Mouse (Mus musculus) thymus, postnatal 36 days (tissue): ENCODE results near the gene Nle1.

Source experiments
- DNase-seq, 2 experiments: peaks; one replicate each; pipeline ENCODE4 v3.0.0; 2022; ENCODE audit warnings: mixed read lengths in 2 of 2

Nle1 gene

GRCm38 (mm10) chr11:82910679-82911389, 2.6 kb upstream of the Nle1 start:
- DNase-seq: no peak

GRCm38 (mm10) chr11:82910250-82910649, 2.0 kb upstream of the Nle1 start, which contains the start of gene Unc45b:
TSS of gene Unc45b (plus strand) at chr11:82910550.
- DNase-seq: no peak

- DNase-seq: no peak
These were observed 388 bp upstream of the Nle1 start for GRCm38 (mm10) chr11:82908608-82908989.

GRCm38 (mm10) chr11:82905816-82906215, 2.4 kb downstream of the Nle1 start:
- no peak for DNase-seq

- no peak for DNase-seq
These were observed 3.3 kb downstream of the Nle1 start for GRCm38 (mm10) chr11:82904952-82905351.

GRCm38 (mm10) chr11:82901606-82902310, 6.5 kb downstream of the Nle1 start:
- DNase-seq: no peak

GRCm38 (mm10) chr11:82899720-82900119, 8.5 kb downstream of the Nle1 start:
- no peak for DNase-seq

GRCm38 (mm10) chr11:82897478-82897877, 10.7 kb downstream of the Nle1 start:
- DNase-seq: no peak

- peak; percentile 52 to 74 for DNase-seq
These were observed 16.3 kb downstream of the Nle1 start, which contains the start of gene Fndc8 for GRCm38 (mm10) chr11:82891936-82892335. TSS of gene Fndc8 (plus strand) at chr11:82892124.

GRCm38 (mm10) chr11:82890342-82890762, 17.9 kb downstream of the Nle1 start, which contains the start of gene Rad51d:
TSS of gene Rad51d (minus strand) at chr11:82890614.
- DNase-seq: peak; percentile 94 to 96

- DNase-seq: peak in 1 of 2 experiments; percentile 48
These were observed 18.5 kb downstream of the Nle1 start for GRCm38 (mm10) chr11:82889524-82890341.

GRCm38 (mm10) chr11:82888491-82888946, 19.7 kb downstream of the Nle1 start:
- no peak for DNase-seq

GRCm38 (mm10) chr11:82886559-82886958, 21.7 kb downstream of the Nle1 start:
- DNase-seq: no peak

GRCm38 (mm10) chr11:82883180-82883579, 25.0 kb downstream of the Nle1 start:
- DNase-seq: no peak

GRCm38 (mm10) chr11:82877726-82878344, 30.4 kb downstream of the Nle1 start:
- no peak for DNase-seq

- DNase-seq: no peak
These were observed 32.6 kb downstream of the Nle1 start for GRCm38 (mm10) chr11:82875631-82876030.

GRCm38 (mm10) chr11:82874924-82875323, 33.3 kb downstream of the Nle1 start:
- no peak for DNase-seq

- DNase-seq: peak; percentile 93 to 94
These were observed 37.2 kb downstream of the Nle1 start, which contains the start of gene Rffl for GRCm38 (mm10) chr11:82871031-82871446. TSS of gene Rffl (minus strand) at chr11:82871210.

GRCm38 (mm10) chr11:82870173-82871030, 37.8 kb downstream of the Nle1 start:
- DNase-seq: peak; percentile 12 to 42

GRCm38 (mm10) chr11:82869506-82870172, 38.6 kb downstream of the Nle1 start:
- DNase-seq: no peak

GRCm38 (mm10) chr11:82867956-82868355, 40.3 kb downstream of the Nle1 start:
- no peak for DNase-seq
